Mouse (Mus musculus): Measurements from ENCODE around the gene Tnnt1. TPM values are rescaled to one million over a fixed set of nuclear protein-coding genes. Genes with fewer than 3 reads are reported as not detected.

Gene Tnnt1
- polyA plus RNA-seq, 1 experiment from 2014 or later: 309 TPM

- H3K9ac ChIP-seq: no peak overlapping the region
- peaks cover 17% of the 10 kb centered on the region for H3K4me1 ChIP-seq
- H3K27ac ChIP-seq: no peak overlapping the region
- no peak overlapping the region for H3K4me3 ChIP-seq
- no peaks in the 10 kb centered on the region for H3K27me3 ChIP-seq
- H3K9me3 ChIP-seq: no peaks in the 10 kb centered on the region
- peaks cover 68% of the 10 kb centered on the region for H3K36me3 ChIP-seq
- 85% methylated on average over 12 of the region's 12 CpGs for WGBS
- ATAC-seq (ENCODE audit: low FRiP score, low read depth): no peak
- no peak overlapping the region for H3K4me2 ChIP-seq (replicated peaks)
Observed at GRCm38 (mm10) chr7:4482281-4482680, 33.9 kb downstream of the Tnnt1 start.

GRCm38 (mm10) chr7:4479674-4480073 lies 36.5 kb downstream of the Tnnt1 start:
- H3K4me2 ChIP-seq (replicated peaks): peak overlapping the region; percentile 86

GRCm38 (mm10) chr7:4478796-4479291 lies 37.3 kb downstream of the Tnnt1 start:
- Histone ChIP-seq H3K36me3 (peaks cover 35% of the 10 kb centered on the region), H3K27ac (peak overlapping the region; percentile 86), H3K4me1 (peaks cover 22% of the 10 kb centered on the region), H3K4me3 (peak overlapping the region; percentile 54), H3K9ac (peak overlapping the region; percentile 71), H3K4me2 (replicated peaks) (peak overlapping the region; percentile 86), H3K27me3 (peaks cover 28% of the 10 kb centered on the region), H3K9me3 (no peaks in the 10 kb centered on the region)
- WGBS: 2% methylated on average over 16 of the region's 16 CpGs
- ATAC-seq (ENCODE audit: low FRiP score, low read depth): peak; percentile 10; the same call in 1 of the 2 replicates

More at GRCm38 (mm10) chr7:4479674-4480073, 36.5 kb downstream of the Tnnt1 start:
- H3K36me3 ChIP-seq: peaks cover 43% of the 10 kb centered on the region
- ATAC-seq (ENCODE audit: low FRiP score, low read depth): no peak
- WGBS: 21% methylated on average over 6 of the region's 6 CpGs
- no peaks in the 10 kb centered on the region for H3K9me3 ChIP-seq
- peaks cover 19% of the 10 kb centered on the region for H3K4me1 ChIP-seq
- H3K27ac ChIP-seq: no peak overlapping the region
- H3K27me3 ChIP-seq: peaks cover 19% of the 10 kb centered on the region
- no peak overlapping the region for H3K9ac ChIP-seq
- H3K4me3 ChIP-seq: 0 out of 2 replicates have a peak overlapping the region, but pooled peaks have one; percentile 54

GRCm38 (mm10) chr7:4478021-4478795 lies 38.0 kb downstream of the Tnnt1 start:
- peak overlapping the region; percentile 54 for H3K4me3 ChIP-seq
- whole genome bisulfite sequencing: under 1% methylated on average over 39 of the region's 39 CpGs
- peak; percentile 97 for ATAC-seq (ENCODE audit: low FRiP score, low read depth)
- peak overlapping the region; percentile 96 for H3K27ac ChIP-seq
- H3K9ac ChIP-seq: peak overlapping the region; percentile 71
- peaks cover 34% of the 10 kb centered on the region for H3K27me3 ChIP-seq
- H3K36me3 ChIP-seq: peaks cover 28% of the 10 kb centered on the region
- H3K4me1 ChIP-seq: peaks cover 22% of the 10 kb centered on the region
- H3K9me3 ChIP-seq: no peaks in the 10 kb centered on the region
- peak overlapping the region; percentile 86 for H3K4me2 ChIP-seq (replicated peaks)

GRCm38 (mm10) chr7:4473940-4474339 lies 42.2 kb downstream of the Tnnt1 start:
- no peak overlapping the region for H3K27ac ChIP-seq
- peaks cover 25% of the 10 kb centered on the region for H3K4me1 ChIP-seq
- no peak overlapping the region for H3K4me2 ChIP-seq (replicated peaks)
- peaks cover 76% of the 10 kb centered on the region for H3K27me3 ChIP-seq
- H3K9me3 ChIP-seq: no peaks in the 10 kb centered on the region
- no peak for ATAC-seq (ENCODE audit: low FRiP score, low read depth)
- WGBS: 6% methylated on average over 18 of the region's 19 CpGs
- H3K9ac ChIP-seq: no peak overlapping the region
- H3K36me3 ChIP-seq: no peaks in the 10 kb centered on the region
- no peak overlapping the region; the same call in 1 of the 2 replicates for H3K4me3 ChIP-seq

- peak; percentile 89 for ATAC-seq (ENCODE audit: low FRiP score, low read depth)
- Histone ChIP-seq H3K4me2 (replicated peaks) (peak overlapping the region; percentile 76), H3K9ac (peak overlapping the region; percentile 51), H3K27ac (no peak overlapping the region), H3K36me3 (no peaks in the 10 kb centered on the region), H3K4me3 (peak overlapping the region; percentile 45), H3K9me3 (no peaks in the 10 kb centered on the region), H3K4me1 (peaks cover 14% of the 10 kb centered on the region; the same call in 1 of the 2 replicates), H3K27me3 (peaks cover 75% of the 10 kb centered on the region)
- under 1% methylated on average over 24 of the region's 24 CpGs for WGBS
Observed at GRCm38 (mm10) chr7:4471179-4471555, 45.0 kb downstream of the Tnnt1 start.

GRCm38 (mm10) chr7:4470275-4471178 lies 45.7 kb downstream of the Tnnt1 start:
- H3K36me3 ChIP-seq: no peaks in the 10 kb centered on the region
- no peak overlapping the region for H3K27ac ChIP-seq
- H3K4me2 ChIP-seq (replicated peaks): peak overlapping the region; percentile 76
- 3% methylated on average over 34 of the region's 35 CpGs for WGBS
- peaks cover 14% of the 10 kb centered on the region; the same call in 1 of the 2 replicates for H3K4me1 ChIP-seq
- H3K9me3 ChIP-seq: no peaks in the 10 kb centered on the region
- peaks cover 69% of the 10 kb centered on the region for H3K27me3 ChIP-seq
- ATAC-seq (ENCODE audit: low FRiP score, low read depth): peak; percentile 51
- H3K4me3 ChIP-seq: peak overlapping the region; percentile 45
- H3K9ac ChIP-seq: peak overlapping the region; percentile 51

GRCm38 (mm10) chr7:4467801-4468200 lies 48.4 kb downstream of the Tnnt1 start:
- no peak overlapping the region for H3K9ac ChIP-seq
- peaks cover 10% of the 10 kb centered on the region; the same call in 1 of the 2 replicates for H3K4me1 ChIP-seq
- H3K27ac ChIP-seq: no peak overlapping the region
- no peak for ATAC-seq (ENCODE audit: low FRiP score, low read depth)
- no peaks in the 10 kb centered on the region for H3K9me3 ChIP-seq
- H3K36me3 ChIP-seq: no peaks in the 10 kb centered on the region
- peaks cover 42% of the 10 kb centered on the region for H3K27me3 ChIP-seq
- H3K4me2 ChIP-seq (replicated peaks): no peak overlapping the region
- H3K4me3 ChIP-seq: no peak overlapping the region
- 65% methylated on average over 3 of the region's 3 CpGs for WGBS

GRCm38 (mm10) chr7:4464194-4464824 lies 51.9 kb downstream of the Tnnt1 start:
- Histone ChIP-seq H3K9ac (no peak overlapping the region), H3K27me3 (peaks cover 7% of the 10 kb centered on the region; the same call in 1 of the 2 replicates), H3K4me2 (replicated peaks) (no peak overlapping the region), H3K27ac (0 out of 2 replicates have a peak overlapping the region, but pooled peaks have one; percentile 11), H3K9me3 (no peaks in the 10 kb centered on the region), H3K36me3 (no peaks in the 10 kb centered on the region), H3K4me3 (no peak overlapping the region), H3K4me1 (no peaks in the 10 kb centered on the region)
- ATAC-seq (ENCODE audit: low FRiP score, low read depth): 0 out of 2 replicates have a peak, but pooled peaks have one; percentile 30
- 8% methylated on average over 12 of the region's 12 CpGs for WGBS

- 0 out of 2 replicates have a peak, but pooled peaks have one; percentile 36 for ATAC-seq (ENCODE audit: low FRiP score, low read depth)
- H3K27ac ChIP-seq: peak within 1 kb of the TSS; percentile 52
Observed at GRCm38 (mm10) chr7:4460576-4461434, 55.4 kb downstream of the Tnnt1 start, which contains the start of gene Eps8l1. TSS of gene Eps8l1 (plus strand) at chr7:4460674.

More at GRCm38 (mm10) chr7:4460576-4461434, 55.4 kb downstream of the Tnnt1 start, which contains the start of gene Eps8l1:
- Histone ChIP-seq H3K9me3 (no peaks in the 10 kb centered on the region), H3K4me2 (replicated peaks) (peak within 1 kb of the TSS; percentile 52), H3K9ac (peak within 1 kb of the TSS; percentile 53), H3K4me3 (peak within 1 kb of the TSS; percentile 34), H3K36me3 (no peaks in the 10 kb centered on the region), H3K27me3 (no peaks in the 10 kb centered on the region), H3K4me1 (no peaks in the 10 kb centered on the region)
- 72% methylated on average over 13 of the region's 16 CpGs for WGBS

Data from limb, embryonic 13.5 days (tissue).